Mouse (Mus musculus): Measurements from ENCODE around the gene Csrnp2. TPM values are rescaled to one million over a fixed set of nuclear protein-coding genes. Genes with fewer than 3 reads are reported as not detected.

Gene Csrnp2
- polyA plus RNA-seq, 1 experiment from 2014 or later = 26.2 TPM

DNA sequence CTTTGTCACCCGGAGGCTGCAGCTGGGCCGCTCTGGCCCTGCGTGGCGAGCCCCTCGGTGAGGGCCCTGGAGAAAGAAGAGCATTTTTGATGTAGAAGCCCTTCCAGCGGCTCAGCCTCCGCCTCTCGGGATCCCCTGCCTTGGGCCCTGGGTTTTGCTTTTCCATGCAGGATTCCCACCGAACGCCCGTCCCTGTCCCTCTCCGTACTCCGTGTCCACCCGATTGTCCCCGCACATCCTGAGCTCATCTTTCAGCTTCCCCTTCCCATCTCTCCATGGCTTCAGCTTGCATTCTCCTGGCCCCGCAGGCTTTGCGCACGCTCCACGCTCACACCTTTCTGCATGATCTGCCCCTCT is 26.1 kb downstream of the Csrnp2 start:
- Histone ChIP-seq H3K9me3 (no peaks in the 10 kb centered on the region; the same call in 1 of the 2 replicates), H3K36me3 (peaks cover 37% of the 10 kb centered on the region), H3K4me1 (replicated peaks) (peaks cover 34% of the 10 kb centered on the region), H3K27ac (peak overlapping the region; percentile 92), H3K27me3 (ENCODE audit: insufficient read depth, poor library complexity, severe bottlenecking) (no peaks in the 10 kb centered on the region), H3K4me3 (peak overlapping the region; percentile 86)
- DNase-seq (ENCODE audit: low spot score) = no peak
- 1% methylated on average over 19 of the region's 19 CpGs for WGBS

DNA sequence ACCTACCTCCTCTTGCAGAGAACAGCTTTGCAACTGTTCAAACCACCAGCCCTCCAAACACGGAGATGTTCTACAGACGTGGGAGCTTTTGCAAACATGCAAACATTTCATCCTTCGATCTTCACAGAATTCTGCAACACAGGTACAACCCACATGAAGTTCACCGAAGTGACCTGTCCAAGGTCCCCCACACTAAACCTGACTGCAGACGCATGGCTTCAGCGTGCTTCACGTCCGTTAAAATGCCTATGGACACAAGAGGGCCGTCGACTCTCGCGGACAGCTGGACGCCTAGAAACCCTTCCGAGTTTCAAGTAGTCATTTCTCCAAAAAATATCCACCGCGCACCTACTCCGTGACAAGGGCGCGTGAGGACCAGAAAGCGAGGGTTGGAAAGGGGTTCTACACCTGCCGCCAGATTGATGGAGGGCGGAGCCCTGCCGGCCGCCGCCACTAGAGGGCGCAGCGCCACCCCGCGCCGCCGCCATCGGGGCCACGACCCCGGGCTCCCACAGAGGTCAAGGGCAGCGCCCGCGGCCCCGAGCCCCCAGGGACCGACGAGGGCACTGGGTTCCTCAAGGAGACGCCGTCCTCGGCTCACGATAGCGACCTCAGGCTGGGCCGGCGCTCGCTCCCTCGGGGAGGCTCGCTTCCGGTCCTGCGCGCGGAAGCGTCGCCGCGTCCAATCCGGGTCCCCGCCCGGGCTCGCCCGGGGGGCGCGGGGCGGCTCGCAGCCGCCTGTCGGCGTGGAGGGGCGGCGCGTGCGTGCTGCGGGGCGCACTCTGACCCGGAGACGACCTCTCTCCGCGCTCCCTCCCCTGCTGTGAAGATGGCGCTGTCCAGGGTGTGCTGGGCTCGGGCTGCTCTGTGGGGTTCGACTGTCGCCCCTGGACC is 26.7 kb downstream of the Csrnp2 start, which contains the start of gene Letmd1:
Gene Letmd1 (plus strand): TSS at position 729 of the 894 bp plus-strand sequence.
- no peaks in the 10 kb centered on the region for H3K27me3 ChIP-seq (ENCODE audit: insufficient read depth, poor library complexity, severe bottlenecking)
- peak; percentile 86 for DNase-seq (ENCODE audit: low spot score)
- no peaks in the 10 kb centered on the region; the same call in 1 of the 2 replicates for H3K9me3 ChIP-seq
- WGBS = 3% methylated on average over 84 of the region's 84 CpGs
- peaks cover 30% of the 10 kb centered on the region for H3K36me3 ChIP-seq
- peak within 1 kb of the TSS; percentile 86 for H3K4me3 ChIP-seq
- H3K4me1 ChIP-seq (replicated peaks) = peaks cover 34% of the 10 kb centered on the region
- H3K27ac ChIP-seq = peak within 1 kb of the TSS; percentile 92

DNA sequence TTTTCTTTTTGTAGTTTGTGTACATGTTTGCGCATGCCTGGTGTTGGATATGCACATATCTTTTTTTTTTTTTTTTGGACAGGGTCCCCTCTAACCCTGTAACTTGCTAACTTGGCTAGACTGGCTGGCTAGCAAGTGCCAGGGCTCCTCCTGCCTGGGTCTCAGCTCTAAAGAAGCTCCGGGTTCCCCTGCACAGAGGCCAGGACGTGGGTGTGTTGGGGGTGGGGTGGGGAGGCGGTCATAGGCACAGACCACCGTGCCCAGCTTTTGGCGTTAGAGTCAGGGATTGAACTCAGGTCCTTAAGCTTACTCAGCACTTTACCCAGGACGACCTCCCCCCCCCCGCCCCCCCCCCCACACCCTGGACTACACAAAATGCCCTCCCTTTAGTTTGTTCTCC is 27.6 kb downstream of the Csrnp2 start:
- Histone ChIP-seq H3K27ac (no peak overlapping the region), H3K4me3 (peak overlapping the region; percentile 86), H3K9me3 (no peaks in the 10 kb centered on the region; the same call in 1 of the 2 replicates), H3K36me3 (peaks cover 22% of the 10 kb centered on the region), H3K4me1 (replicated peaks) (peaks cover 34% of the 10 kb centered on the region), H3K27me3 (ENCODE audit: insufficient read depth, poor library complexity, severe bottlenecking) (no peaks in the 10 kb centered on the region)
- DNase-seq (ENCODE audit: low spot score) = no peak
- 53% methylated on average over 8 of the region's 8 CpGs for WGBS

DNA sequence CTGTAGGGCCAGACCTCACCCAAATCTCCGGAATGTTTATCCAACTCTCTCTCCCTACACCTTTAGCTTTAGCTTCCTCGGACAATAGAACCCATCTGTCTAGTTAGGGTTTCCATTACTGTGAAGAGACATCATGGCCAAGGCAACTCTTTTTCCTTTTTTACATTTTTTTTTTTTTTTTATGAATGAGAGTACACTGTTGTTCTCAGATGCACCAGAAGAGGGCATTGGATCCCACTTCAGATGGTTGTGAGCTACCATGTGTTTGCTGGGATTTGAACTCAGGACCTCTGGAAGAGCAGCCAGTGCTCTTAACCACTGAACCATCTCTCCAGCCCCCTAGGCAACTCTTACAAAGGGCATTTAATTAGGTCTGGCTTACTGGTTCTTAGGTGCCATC is 29.9 kb downstream of the Csrnp2 start:
- H3K27me3 ChIP-seq (ENCODE audit: insufficient read depth, poor library complexity, severe bottlenecking) = no peaks in the 10 kb centered on the region
- DNase-seq (ENCODE audit: low spot score) = no peak
- no peaks in the 10 kb centered on the region for H3K36me3 ChIP-seq
- H3K9me3 ChIP-seq = no peaks in the 10 kb centered on the region
- H3K4me3 ChIP-seq = no peak overlapping the region
- WGBS = 86% methylated on average over 2 of the region's 2 CpGs
- H3K4me1 ChIP-seq (replicated peaks) = peaks cover 33% of the 10 kb centered on the region
- no peak overlapping the region for H3K27ac ChIP-seq

DNA sequence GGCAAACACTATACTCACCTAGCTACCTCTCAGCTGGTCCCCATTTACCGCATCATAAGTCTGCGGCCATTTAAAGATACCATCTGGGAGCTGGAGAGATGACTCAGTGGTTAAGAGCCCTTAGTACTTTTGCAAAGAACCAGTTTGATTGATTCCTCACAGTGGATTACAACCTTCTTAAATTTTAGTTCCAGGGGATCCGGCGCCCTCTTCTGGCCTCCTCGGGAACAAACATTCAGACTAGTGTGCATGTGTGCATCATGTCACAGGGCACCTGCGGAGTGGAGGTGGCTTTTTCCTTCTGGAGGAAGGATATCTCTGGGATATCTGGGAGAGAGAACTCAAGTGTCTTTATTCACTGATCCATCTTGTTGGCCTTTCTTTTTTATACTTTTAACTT is 31.6 kb downstream of the Csrnp2 start:
- WGBS = 29% methylated on average over 6 of the region's 6 CpGs
- Histone ChIP-seq H3K4me3 (no peak overlapping the region), H3K36me3 (no peaks in the 10 kb centered on the region), H3K27ac (no peak overlapping the region), H3K27me3 (ENCODE audit: insufficient read depth, poor library complexity, severe bottlenecking) (peaks cover 4% of the 10 kb centered on the region; the same call in 1 of the 2 replicates), H3K9me3 (no peaks in the 10 kb centered on the region), H3K4me1 (replicated peaks) (peaks cover 17% of the 10 kb centered on the region)
- DNase-seq (ENCODE audit: low spot score) = peak; percentile 60

DNA sequence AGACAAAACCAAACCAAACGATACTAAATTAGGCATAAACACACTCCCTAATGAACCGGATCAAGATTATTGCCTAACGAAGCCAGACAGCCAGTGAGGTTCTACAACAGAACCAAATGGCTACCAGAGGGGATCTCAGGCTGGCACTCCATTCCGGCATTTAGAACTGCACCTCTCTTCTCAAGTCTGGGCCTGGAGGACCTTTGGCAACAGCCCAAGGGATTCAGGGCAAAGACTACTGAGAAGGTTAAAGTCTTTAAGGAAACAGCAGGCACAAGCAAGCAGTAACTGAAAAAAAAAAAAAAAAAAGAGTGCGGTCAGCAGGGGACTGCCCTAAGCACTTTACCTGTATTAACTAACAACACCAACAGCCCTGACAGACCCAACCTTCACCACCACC is 33.2 kb downstream of the Csrnp2 start:
- DNase-seq (ENCODE audit: low spot score) = no peak
- peaks cover 11% of the 10 kb centered on the region; the same call in 1 of the 2 replicates for H3K27me3 ChIP-seq (ENCODE audit: insufficient read depth, poor library complexity, severe bottlenecking)
- no peaks in the 10 kb centered on the region for H3K36me3 ChIP-seq
- WGBS = 88% methylated on average over 5 of the region's 5 CpGs
- no peaks in the 10 kb centered on the region for H3K9me3 ChIP-seq
- no peak overlapping the region for H3K27ac ChIP-seq
- H3K4me1 ChIP-seq (replicated peaks) = 0 out of 2 replicates have a peak, but pooled peaks cover 3% of the 10 kb centered on the region
- no peak overlapping the region for H3K4me3 ChIP-seq

DNA sequence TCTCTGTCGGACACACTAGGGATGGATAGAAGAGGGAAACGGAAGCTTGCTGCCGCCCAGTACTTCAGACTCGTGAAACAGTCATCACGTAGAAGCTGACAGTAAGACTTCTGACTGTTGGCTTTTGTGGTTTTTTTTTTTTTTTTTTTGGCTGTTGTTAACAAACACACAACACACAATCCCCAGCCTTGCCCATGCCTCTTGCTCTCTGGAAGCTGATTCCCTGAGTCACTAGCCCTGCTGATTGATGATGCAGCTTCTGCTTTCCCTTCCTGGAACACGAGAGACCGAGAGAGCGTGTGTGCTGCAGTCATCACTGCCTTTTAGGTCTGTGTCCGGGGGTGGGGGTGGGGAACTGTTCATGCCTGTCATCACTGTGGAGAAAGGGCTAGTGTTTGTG is 33.6 kb downstream of the Csrnp2 start:
- Histone ChIP-seq H3K9me3 (no peaks in the 10 kb centered on the region), H3K27ac (no peak overlapping the region), H3K27me3 (ENCODE audit: insufficient read depth, poor library complexity, severe bottlenecking) (peaks cover 11% of the 10 kb centered on the region; the same call in 1 of the 2 replicates), H3K4me1 (replicated peaks) (0 out of 2 replicates have a peak, but pooled peaks cover 3% of the 10 kb centered on the region), H3K36me3 (no peaks in the 10 kb centered on the region), H3K4me3 (no peak overlapping the region)
- no peak for DNase-seq (ENCODE audit: low spot score)
- 81% methylated on average over 9 of the region's 9 CpGs for WGBS

DNA sequence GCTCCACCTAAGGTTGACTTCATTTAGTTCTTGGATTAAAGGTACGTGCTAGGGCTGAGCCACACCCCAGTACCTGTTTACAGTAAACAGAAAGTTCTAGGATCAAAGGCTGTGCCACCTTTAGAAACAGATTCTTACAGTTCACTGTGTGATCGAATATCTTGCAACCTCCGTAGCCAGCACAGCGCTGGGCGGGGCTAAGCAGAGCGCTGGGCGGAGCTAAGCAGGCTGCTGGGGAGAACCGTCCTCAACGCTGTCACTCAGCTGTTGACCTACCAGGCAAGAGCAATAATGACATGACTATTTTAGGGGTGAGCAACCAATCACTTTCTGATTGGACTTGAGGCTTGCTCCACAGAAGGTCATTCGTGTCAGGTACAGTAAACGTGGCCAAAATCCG is 34.3 kb downstream of the Csrnp2 start:
- H3K36me3 ChIP-seq = no peaks in the 10 kb centered on the region
- 0 out of 2 replicates have a peak, but pooled peaks cover 3% of the 10 kb centered on the region for H3K4me1 ChIP-seq (replicated peaks)
- 10% methylated on average over 12 of the region's 12 CpGs for WGBS
- no peaks in the 10 kb centered on the region for H3K9me3 ChIP-seq
- H3K27ac ChIP-seq = no peak overlapping the region
- peak overlapping the region; percentile 12; the same call in 1 of the 2 replicates for H3K4me3 ChIP-seq
- DNase-seq (ENCODE audit: low spot score) = peak; percentile 25
- peaks cover 11% of the 10 kb centered on the region; the same call in 1 of the 2 replicates for H3K27me3 ChIP-seq (ENCODE audit: insufficient read depth, poor library complexity, severe bottlenecking)

DNA sequence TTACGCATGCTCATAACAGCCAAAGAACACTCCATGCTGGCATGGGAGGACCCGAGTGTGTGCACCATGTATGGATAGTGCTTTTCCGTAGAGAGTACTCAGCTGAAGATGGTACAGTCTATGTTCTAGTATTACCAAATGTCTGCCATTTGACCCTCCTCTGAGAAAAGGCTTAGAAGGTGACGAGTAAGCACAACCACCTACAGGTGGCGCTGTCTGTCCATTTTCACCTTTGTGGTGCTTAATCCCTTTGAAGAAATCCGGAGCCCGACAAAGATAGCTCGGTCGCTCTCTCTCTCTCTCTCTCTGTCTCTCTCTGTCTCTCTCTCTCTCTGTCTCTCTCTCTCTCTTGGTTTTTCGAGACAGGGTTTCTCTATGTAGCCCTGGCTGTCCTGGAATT is 37.2 kb downstream of the Csrnp2 start:
- Histone ChIP-seq H3K27me3 (ENCODE audit: insufficient read depth, poor library complexity, severe bottlenecking) (peaks cover 11% of the 10 kb centered on the region; the same call in 1 of the 2 replicates), H3K4me3 (no peak overlapping the region), H3K9me3 (no peaks in the 10 kb centered on the region), H3K27ac (no peak overlapping the region), H3K4me1 (replicated peaks) (0 out of 2 replicates have a peak, but pooled peaks cover 3% of the 10 kb centered on the region), H3K36me3 (no peaks in the 10 kb centered on the region)
- DNase-seq (ENCODE audit: low spot score) = peak; percentile 60
- 50% methylated on average over 10 of the region's 10 CpGs for WGBS

DNA sequence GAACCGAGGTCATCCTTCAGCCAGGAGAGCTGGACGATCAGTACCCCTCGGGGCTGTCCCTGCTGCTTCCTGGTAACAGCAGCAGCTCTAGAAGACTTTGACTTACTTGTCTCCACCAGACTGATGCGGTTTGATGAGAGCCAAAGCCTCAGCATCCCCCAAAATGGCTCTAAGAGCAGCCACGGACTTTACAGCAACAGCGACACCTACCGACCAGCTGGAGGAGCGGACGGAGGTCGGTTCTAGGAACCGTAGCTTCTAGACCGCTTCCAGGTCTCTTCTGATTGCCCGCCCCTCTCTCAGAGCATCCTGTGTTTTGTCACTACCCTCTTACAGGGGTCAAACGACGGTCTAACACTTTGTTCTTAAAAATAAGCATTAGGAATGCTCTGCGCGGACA is 37.9 kb downstream of the Csrnp2 start:
- Histone ChIP-seq H3K27ac (no peak overlapping the region), H3K4me3 (no peak overlapping the region), H3K9me3 (no peaks in the 10 kb centered on the region), H3K4me1 (replicated peaks) (0 out of 2 replicates have a peak, but pooled peaks cover 3% of the 10 kb centered on the region), H3K36me3 (no peaks in the 10 kb centered on the region), H3K27me3 (ENCODE audit: insufficient read depth, poor library complexity, severe bottlenecking) (peaks cover 11% of the 10 kb centered on the region; the same call in 1 of the 2 replicates)
- DNase-seq (ENCODE audit: low spot score) = peak; percentile 80
- 9% methylated on average over 17 of the region's 17 CpGs for WGBS

DNA sequence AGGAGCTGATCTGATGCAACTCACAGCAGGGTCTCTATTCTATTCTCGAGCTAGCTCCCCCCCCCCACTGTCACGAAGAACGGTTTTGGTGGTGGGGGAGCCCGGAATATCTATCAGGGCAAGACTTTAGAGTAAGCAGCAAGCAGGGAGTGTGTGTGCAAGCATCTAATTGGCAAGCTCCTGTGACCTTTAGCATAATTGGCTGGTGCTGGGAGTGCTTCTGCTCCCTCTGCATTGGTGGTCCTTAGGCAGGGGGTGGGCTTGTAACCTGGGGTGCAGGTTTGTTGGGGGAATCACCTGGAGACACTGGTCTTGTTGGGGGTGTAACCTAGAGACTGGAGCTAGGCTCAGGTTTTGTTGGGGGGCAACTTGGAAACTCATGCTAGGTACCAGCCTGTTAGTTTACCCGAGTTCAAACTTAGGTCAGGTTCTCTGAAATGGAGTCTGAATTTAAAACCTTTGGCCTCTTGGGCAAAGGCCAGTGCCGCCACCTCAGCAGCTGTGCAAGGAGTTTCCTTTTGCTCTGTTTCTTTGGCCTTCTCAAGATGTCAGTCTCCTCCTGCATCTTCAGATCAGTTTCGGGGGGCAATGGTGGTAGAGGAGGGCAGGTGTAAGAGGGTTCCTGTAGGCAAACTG is 38.8 kb downstream of the Csrnp2 start:
- 63% methylated on average over 7 of the region's 7 CpGs for WGBS
- no peak overlapping the region for H3K4me3 ChIP-seq
- H3K27ac ChIP-seq = no peak overlapping the region
- DNase-seq (ENCODE audit: low spot score) = no peak
- no peaks in the 10 kb centered on the region for H3K9me3 ChIP-seq
- H3K36me3 ChIP-seq = no peaks in the 10 kb centered on the region
- H3K4me1 ChIP-seq (replicated peaks) = 0 out of 2 replicates have a peak, but pooled peaks cover 3% of the 10 kb centered on the region
- H3K27me3 ChIP-seq (ENCODE audit: insufficient read depth, poor library complexity, severe bottlenecking) = peaks cover 11% of the 10 kb centered on the region; the same call in 1 of the 2 replicates

DNA sequence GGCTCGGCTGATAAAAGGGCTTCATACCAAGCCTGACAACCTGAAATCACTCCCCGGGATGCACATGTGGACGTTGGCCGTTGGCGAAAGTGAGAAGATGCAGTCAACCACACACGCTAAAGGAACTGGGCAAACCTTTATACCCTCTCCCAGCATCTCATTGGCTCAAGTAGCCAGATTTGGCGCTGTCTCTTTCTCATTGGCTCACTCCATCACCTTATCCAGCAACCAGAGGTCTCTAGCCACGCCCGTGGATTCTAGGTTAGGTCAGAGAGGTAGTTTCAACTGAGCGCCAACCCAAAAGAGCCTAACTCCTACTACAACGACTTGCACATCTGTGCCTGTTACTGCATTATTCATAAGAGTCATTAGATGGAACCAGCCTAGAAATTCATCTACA is 42.8 kb downstream of the Csrnp2 start:
- H3K9me3 ChIP-seq = no peaks in the 10 kb centered on the region
- H3K36me3 ChIP-seq = no peaks in the 10 kb centered on the region
- H3K4me3 ChIP-seq = no peak overlapping the region
- DNase-seq (ENCODE audit: low spot score) = no peak
- no peaks in the 10 kb centered on the region for H3K4me1 ChIP-seq (replicated peaks)
- no peaks in the 10 kb centered on the region for H3K27me3 ChIP-seq (ENCODE audit: insufficient read depth, poor library complexity, severe bottlenecking)
- no peak overlapping the region for H3K27ac ChIP-seq
- WGBS = 82% methylated on average over 11 of the region's 11 CpGs

DNA sequence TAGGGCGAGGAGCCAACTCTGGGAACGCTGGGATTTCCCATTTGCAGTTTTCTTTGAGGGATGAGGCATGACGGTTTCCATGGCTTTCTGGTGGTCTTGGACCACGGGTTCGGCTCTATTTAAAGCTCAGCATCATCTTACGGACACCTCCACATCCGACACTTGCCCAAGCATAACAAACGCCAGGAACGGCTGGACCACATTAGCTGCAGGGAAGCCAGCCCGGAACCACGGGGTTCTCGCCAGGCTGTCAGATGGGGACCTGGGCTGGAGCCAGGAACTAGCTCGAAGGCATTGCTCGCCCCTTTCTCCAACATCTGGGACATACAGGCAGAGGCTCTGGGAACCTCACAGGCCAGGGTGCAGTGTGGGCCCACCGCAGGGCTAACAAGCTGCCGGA is 44.0 kb downstream of the Csrnp2 start:
- H3K4me3 ChIP-seq = no peak overlapping the region
- no peak overlapping the region for H3K27ac ChIP-seq
- H3K4me1 ChIP-seq (replicated peaks) = no peaks in the 10 kb centered on the region
- DNase-seq (ENCODE audit: low spot score) = no peak
- H3K36me3 ChIP-seq = no peaks in the 10 kb centered on the region
- H3K9me3 ChIP-seq = no peaks in the 10 kb centered on the region
- H3K27me3 ChIP-seq (ENCODE audit: insufficient read depth, poor library complexity, severe bottlenecking) = no peaks in the 10 kb centered on the region
- 77% methylated on average over 16 of the region's 16 CpGs for WGBS
